Mouse (Mus musculus) hindlimb bud, embryonic 11.5 days (tissue): ENCODE data around the gene Vrk3.

ENCODE experiments used
- DNase-seq: peaks from one replicate; pipeline ENCODE4 v3.0.0-alpha.2; 2012; ENCODE audit warnings: low read depth, low spot score; ENCODE audit errors: extremely low spot score

The Vrk3 gene

GRCm38 (mm10) chr7:44757164-44757563 lies 9.0 kb downstream of the Vrk3 start:
- no peak for DNase-seq

- DNase-seq, result no peak
Measured at GRCm38 (mm10) chr7:44760366-44760765, 12.2 kb downstream of the Vrk3 start.

- no peak for DNase-seq
Measured at GRCm38 (mm10) chr7:44768129-44768528, 19.9 kb downstream of the Vrk3 start.

- peak; percentile 90 for DNase-seq
Measured at GRCm38 (mm10) chr7:44770046-44770578, 21.9 kb downstream of the Vrk3 start.

- no peak for DNase-seq
Measured at GRCm38 (mm10) chr7:44772591-44773204, 24.5 kb downstream of the Vrk3 start.

- DNase-seq, result no peak
Measured at GRCm38 (mm10) chr7:44776849-44777498, 28.8 kb downstream of the Vrk3 start.

GRCm38 (mm10) chr7:44780101-44780500 lies 31.9 kb downstream of the Vrk3 start:
- no peak for DNase-seq

GRCm38 (mm10) chr7:44789531-44789930 lies 41.3 kb downstream of the Vrk3 start:
- DNase-seq, result no peak

GRCm38 (mm10) chr7:44790066-44790465 lies 41.9 kb downstream of the Vrk3 start:
- no peak for DNase-seq

GRCm38 (mm10) chr7:44792781-44793180 lies 44.6 kb downstream of the Vrk3 start:
- no peak for DNase-seq

GRCm38 (mm10) chr7:44808927-44809326 lies 60.7 kb downstream of the Vrk3 start:
- no peak for DNase-seq

- DNase-seq, result no peak
Measured at GRCm38 (mm10) chr7:44809466-44809865, 61.3 kb downstream of the Vrk3 start.

GRCm38 (mm10) chr7:44810365-44810764 lies 62.2 kb downstream of the Vrk3 start:
- DNase-seq, result no peak

- no peak for DNase-seq
Measured at GRCm38 (mm10) chr7:44810819-44811557, 62.8 kb downstream of the Vrk3 start.

- DNase-seq, result no peak
Measured at GRCm38 (mm10) chr7:44812651-44813325, 64.6 kb downstream of the Vrk3 start.

- no peak for DNase-seq
Measured at GRCm38 (mm10) chr7:44813985-44814384, 65.8 kb downstream of the Vrk3 start.

GRCm38 (mm10) chr7:44814423-44814822 lies 66.2 kb downstream of the Vrk3 start:
- no peak for DNase-seq

- DNase-seq, result no peak
Measured at GRCm38 (mm10) chr7:44814952-44815553, 66.8 kb downstream of the Vrk3 start.

- peak; percentile 98 for DNase-seq
Measured at GRCm38 (mm10) chr7:44815721-44816469, 67.7 kb downstream of the Vrk3 start, which contains the start of the genes Nup62 and Il4i1. TSS of gene Nup62 (plus strand) at chr7:44816088. TSS of gene Il4i1 (plus strand) at chr7:44816387.

GRCm38 (mm10) chr7:44816470-44817021 lies 68.3 kb downstream of the Vrk3 start, which contains the start of gene Atf5:
TSS of gene Atf5 (minus strand) at chr7:44816658.
- no peak for DNase-seq
